Mouse (Mus musculus): Measurements from ENCODE around the gene Olfr53.
"Not testable (repeated sequence)": the region's sequence is repeated elsewhere in the genome, so short reads cannot be mapped to it uniquely, and the experiment has no call there.

Olfr53 gene

GRCm38 (mm10) chr7:140646152-140646551 lies at the start of gene Olfr53:
Gene Olfr53, plus strand, starts transcription at chr7:140646452.
- no peak for DNase-seq (ENCODE audit: low spot score)

- not testable (repeated sequence) for DNase-seq (ENCODE audit: low spot score)
Observed at GRCm38 (mm10) chr7:140600969-140601368, 45.3 kb upstream of the Olfr53 start, which contains the start of gene Olfr46. Gene Olfr46, plus strand, starts transcription at chr7:140601269.

- DNase-seq (ENCODE audit: low spot score), result not testable (repeated sequence)
Observed at GRCm38 (mm10) chr7:140628670-140629069, 17.6 kb upstream of the Olfr53 start, which contains the start of gene Olfr61. Gene Olfr61, plus strand, starts transcription at chr7:140628970.

GRCm38 (mm10) chr7:140630559-140630958 lies 15.7 kb upstream of the Olfr53 start:
- DNase-seq (ENCODE audit: low spot score), result no peak

- no peak for DNase-seq (ENCODE audit: low spot score)
Observed at GRCm38 (mm10) chr7:140659630-140660029, 13.4 kb downstream of the Olfr53 start, which contains the start of gene Olfr539. Gene Olfr539, plus strand, starts transcription at chr7:140659930.

- not testable (repeated sequence) for DNase-seq (ENCODE audit: low spot score)
Observed at GRCm38 (mm10) chr7:140670693-140671092, 24.4 kb downstream of the Olfr53 start.

- no peak for DNase-seq (ENCODE audit: low spot score)
Observed at GRCm38 (mm10) chr7:140675863-140676262, 29.6 kb downstream of the Olfr53 start.

- not testable (repeated sequence) for DNase-seq (ENCODE audit: low spot score)
Observed at GRCm38 (mm10) chr7:140679591-140679990, 33.3 kb downstream of the Olfr53 start.

- no peak for DNase-seq (ENCODE audit: low spot score)
Observed at GRCm38 (mm10) chr7:140681651-140682050, 35.4 kb downstream of the Olfr53 start, which contains the start of gene Olfr45. Gene Olfr45, plus strand, starts transcription at chr7:140681951.

GRCm38 (mm10) chr7:140696967-140697366 lies 50.7 kb downstream of the Olfr53 start, which contains the start of gene Olfr541:
Gene Olfr541, plus strand, starts transcription at chr7:140697267.
- no peak for DNase-seq (ENCODE audit: low spot score)

All from embryo, embryonic 10.5 days (tissue).